Mouse (Mus musculus) hindbrain, embryonic 11.5 days (tissue): ENCODE data around the gene Ppp1r3c. TPM values are rescaled to one million over a fixed set of nuclear protein-coding genes. Genes with fewer than 3 reads are reported as not detected.
"Not testable (repeated sequence)": the region's sequence is repeated elsewhere in the genome, so short reads cannot be mapped to it uniquely, and the experiment has no call there.

Source experiments
- ATAC-seq: fragments of 200-750 bp; cut with Nextera tagmentation; 2 replicates; pipeline ENCODE4 v1.8.0; 2017; ENCODE audit warnings: mild to moderate bottlenecking, moderate TSS enrichment, moderate library complexity; ENCODE audit not compliant: low FRiP score
- DNase-seq: peaks from one replicate; pipeline ENCODE4 v3.0.0-alpha.2; 2015; ENCODE audit warnings: low spot score
- H3K27ac ChIP-seq: fragments of 300-500 bp; sonication (generic); 2 replicates; pipeline ENCODE4 v1.5.1; 2014; ENCODE audit warnings: mild to moderate bottlenecking, low read depth, low read length
- H3K27me3 ChIP-seq: fragments of 300-500 bp; sonication (generic); 2 replicates; pipeline ENCODE4 v1.6.1; 2014; ENCODE audit warnings: mild to moderate bottlenecking, low read length, moderate library complexity, mixed read lengths; ENCODE audit not compliant: control insufficient read depth, insufficient read depth
- H3K36me3 ChIP-seq: fragments of 300-500 bp; sonication (generic); 2 replicates; pipeline ENCODE4 v1.6.1; 2014; ENCODE audit warnings: mild to moderate bottlenecking, low read length, moderate library complexity, mixed read lengths; ENCODE audit not compliant: control insufficient read depth, insufficient read depth
- H3K4me1 ChIP-seq: fragments of 300-500 bp; sonication (generic); replicated peaks from 2 replicates; pipeline ENCODE4 v1.6.1; 2014; ENCODE audit warnings: low read length, mixed read lengths; ENCODE audit not compliant: control insufficient read depth, insufficient read depth
- H3K4me2 ChIP-seq: fragments of 300-500 bp; sonication (generic); replicated peaks from 2 replicates; pipeline ENCODE4 v1.6.1; 2014; ENCODE audit warnings: mild to moderate bottlenecking, low read depth, low read length
- H3K4me3 ChIP-seq: fragments of 300-500 bp; sonication (generic); 2 replicates; pipeline ENCODE4 v1.5.1; 2014; ENCODE audit warnings: low read depth, low read length
- H3K9ac ChIP-seq: fragments of 300-500 bp; sonication (generic); 2 replicates; pipeline ENCODE4 v1.6.1; 2014; ENCODE audit warnings: low read depth, low read length
- H3K9me3 ChIP-seq: fragments of 300-500 bp; sonication (generic); 2 replicates; pipeline ENCODE4 v1.6.1; 2016; ENCODE audit warnings: low read length; ENCODE audit not compliant: control insufficient read depth
- WGBS: fragments of 180-500 bp; shearing (Covaris S2); extraction: QIAGEN DNeasy Blood & Tissue Kit; methylation state at CpG from one replicate; pipeline ENCODE4 v1.1.7; 2014; 5-methylcytosine and 5-hydroxymethylcytosine counted together
- polyA plus RNA-seq: library from polyadenylated mRNA; unstranded; fragments of >200 nt; fragmentation: Nextera tagmentation; extraction: Ambion mirVana; gene quantifications from 2 replicates; pipeline ENCODE4 v1.2.1, GENCODE M21; 2014

Ppp1r3c gene
- polyA plus RNA-seq, 1 experiment from 2014 or later: 6.4 TPM

- DNase-seq (no peak), ATAC-seq (no peak)
- Histone ChIP-seq H3K27ac (no peak overlapping the region), H3K4me3 (no peak overlapping the region), H3K9me3 (no peaks in the 10 kb centered on the region), H3K9ac (no peak overlapping the region), H3K36me3 (no peaks in the 10 kb centered on the region), H3K4me1 (no peaks in the 10 kb centered on the region), H3K4me2 (no peak overlapping the region), H3K27me3 (no peaks in the 10 kb centered on the region)
- WGBS: 87% methylated on average over 11 of the region's 11 CpGs
Measured at GRCm38 (mm10) chr19:36731310-36731709, 5.1 kb downstream of the Ppp1r3c start.

GRCm38 (mm10) chr19:36730414-36730813 is 6.0 kb downstream of the Ppp1r3c start:
- not testable (repeated sequence) for H3K4me2 ChIP-seq, H3K9me3 ChIP-seq, H3K4me1 ChIP-seq, H3K4me3 ChIP-seq, H3K27ac ChIP-seq, DNase-seq, H3K27me3 ChIP-seq, ATAC-seq, H3K9ac ChIP-seq, H3K36me3 ChIP-seq
- WGBS: 88% methylated on average over 1 of the region's 2 CpGs

- Histone ChIP-seq H3K36me3 (no peaks in the 10 kb centered on the region), H3K4me1 (no peaks in the 10 kb centered on the region), H3K4me3 (no peak overlapping the region), H3K4me2 (no peak overlapping the region), H3K9ac (no peak overlapping the region), H3K9me3 (no peaks in the 10 kb centered on the region), H3K27me3 (no peaks in the 10 kb centered on the region), H3K27ac (no peak overlapping the region)
- no peak for DNase-seq
- ATAC-seq: no peak
- WGBS: 88% methylated on average over 12 of the region's 12 CpGs
Measured at GRCm38 (mm10) chr19:36728741-36729460, 7.6 kb downstream of the Ppp1r3c start.

- no peak for DNase-seq
Measured at GRCm38 (mm10) chr19:36724970-36725369, 11.5 kb downstream of the Ppp1r3c start.

GRCm38 (mm10) chr19:36721139-36721538 is 15.3 kb downstream of the Ppp1r3c start:
- DNase-seq: no peak
- WGBS: 80% methylated on average over 8 of the region's 8 CpGs

More at GRCm38 (mm10) chr19:36724970-36725369, 11.5 kb downstream of the Ppp1r3c start:
- Histone ChIP-seq H3K4me3 (no peak overlapping the region), H3K36me3 (no peaks in the 10 kb centered on the region), H3K27me3 (no peaks in the 10 kb centered on the region), H3K9me3 (no peaks in the 10 kb centered on the region), H3K4me2 (no peak overlapping the region), H3K9ac (no peak overlapping the region), H3K27ac (no peak overlapping the region), H3K4me1 (no peaks in the 10 kb centered on the region)
- no peak for ATAC-seq
- WGBS: 86% methylated on average over 7 of the region's 7 CpGs

GRCm38 (mm10) chr19:36716221-36716620 is 20.2 kb downstream of the Ppp1r3c start:
- 63% methylated on average over 7 of the region's 7 CpGs for WGBS
- ATAC-seq (no peak), DNase-seq (no peak)

More at GRCm38 (mm10) chr19:36721139-36721538, 15.3 kb downstream of the Ppp1r3c start:
- Histone ChIP-seq H3K27ac (no peak overlapping the region), H3K9ac (no peak overlapping the region), H3K36me3 (no peaks in the 10 kb centered on the region), H3K9me3 (no peaks in the 10 kb centered on the region), H3K4me1 (no peaks in the 10 kb centered on the region), H3K4me2 (no peak overlapping the region), H3K27me3 (no peaks in the 10 kb centered on the region), H3K4me3 (no peak overlapping the region)
- no peak for ATAC-seq

GRCm38 (mm10) chr19:36715591-36715990 is 20.9 kb downstream of the Ppp1r3c start:
- ATAC-seq (no peak), DNase-seq (no peak)
- Histone ChIP-seq H3K4me1 (no peaks in the 10 kb centered on the region), H3K36me3 (no peaks in the 10 kb centered on the region), H3K27ac (no peak overlapping the region), H3K4me3 (no peak overlapping the region), H3K9me3 (no peaks in the 10 kb centered on the region), H3K9ac (no peak overlapping the region), H3K4me2 (no peak overlapping the region), H3K27me3 (no peaks in the 10 kb centered on the region)
- WGBS: 96% methylated on average over 10 of the region's 10 CpGs

More at GRCm38 (mm10) chr19:36716221-36716620, 20.2 kb downstream of the Ppp1r3c start:
- Histone ChIP-seq H3K36me3 (no peaks in the 10 kb centered on the region), H3K9me3 (no peaks in the 10 kb centered on the region), H3K27ac (no peak overlapping the region), H3K9ac (no peak overlapping the region), H3K4me1 (no peaks in the 10 kb centered on the region), H3K27me3 (no peaks in the 10 kb centered on the region), H3K4me3 (no peak overlapping the region), H3K4me2 (no peak overlapping the region)

GRCm38 (mm10) chr19:36714492-36714891 is 22.0 kb downstream of the Ppp1r3c start:
- Histone ChIP-seq H3K27me3 (no peaks in the 10 kb centered on the region), H3K9me3 (no peaks in the 10 kb centered on the region), H3K36me3 (no peaks in the 10 kb centered on the region), H3K4me1 (no peaks in the 10 kb centered on the region), H3K4me3 (no peak overlapping the region), H3K27ac (no peak overlapping the region), H3K4me2 (no peak overlapping the region), H3K9ac (no peak overlapping the region)
- WGBS: 80% methylated on average over 1 of the region's 1 CpGs
- no peak for DNase-seq
- ATAC-seq: no peak

- no peaks in the 10 kb centered on the region for H3K9me3 ChIP-seq
- H3K27ac ChIP-seq: no peak overlapping the region
- H3K4me2 ChIP-seq: no peak overlapping the region
- 88% methylated on average over 13 of the region's 13 CpGs for WGBS
- no peak overlapping the region for H3K4me3 ChIP-seq
- no peak for ATAC-seq
- H3K4me1 ChIP-seq: no peaks in the 10 kb centered on the region
- H3K9ac ChIP-seq: no peak overlapping the region
- H3K27me3 ChIP-seq: no peaks in the 10 kb centered on the region
- H3K36me3 ChIP-seq: no peaks in the 10 kb centered on the region
- DNase-seq: no peak
Measured at GRCm38 (mm10) chr19:36713092-36713491, 23.4 kb downstream of the Ppp1r3c start.
